Mouse (Mus musculus) cerebellum, postnatal 36 days (tissue): ENCODE measurements around the gene Grk1.
A peak's percentile ranks its signal among the peaks of the same experiment; 100 is the strongest.

Source experiments
- DNase-seq, 2 experiments: peaks; one replicate each; pipeline ENCODE4 v3.0.0; 2021 to 2022; ENCODE audit warnings: mixed read lengths in 2 of 2

The Grk1 gene

DNA sequence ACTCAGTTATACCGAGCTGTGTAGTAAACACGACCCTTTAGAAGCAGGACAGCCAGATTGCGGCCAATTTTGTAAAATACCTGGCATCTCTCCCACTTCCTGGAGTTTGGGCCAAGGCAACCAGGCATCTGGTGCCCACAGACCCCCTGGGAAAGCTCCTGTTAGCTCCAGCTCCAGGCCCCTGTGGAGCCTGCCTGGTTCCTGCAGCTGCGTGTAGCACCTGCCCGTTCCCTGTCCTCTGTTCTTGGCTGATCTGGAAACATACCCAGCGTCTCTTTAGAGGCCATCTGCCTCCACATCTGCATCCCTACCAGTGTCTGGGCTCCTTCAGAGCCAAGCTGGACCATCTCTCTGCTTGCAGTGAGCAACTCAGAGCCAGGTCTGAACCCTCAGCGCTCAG lies 25.5 kb downstream of the Grk1 start:
- DNase-seq = no peak

DNA sequence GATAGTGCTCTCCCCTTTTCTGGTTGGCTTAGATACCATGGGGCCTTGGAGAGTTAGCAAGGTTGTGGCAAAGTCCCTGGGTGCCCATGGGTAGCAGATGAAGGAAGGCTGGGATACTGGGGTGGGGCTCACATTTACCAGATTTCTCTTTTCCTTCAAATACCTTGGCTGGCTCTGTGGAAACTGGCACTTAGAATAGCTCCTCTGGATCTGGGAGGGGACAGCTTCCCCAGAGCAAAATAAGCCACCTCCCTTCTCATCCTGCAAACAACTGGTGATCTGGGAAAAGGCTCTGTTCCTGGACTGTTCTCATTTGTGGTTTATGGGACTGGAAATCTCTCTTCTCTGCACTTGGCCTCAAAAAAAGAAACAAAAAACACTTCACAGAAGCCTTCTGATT lies 26.0 kb downstream of the Grk1 start:
- DNase-seq = no peak

DNA sequence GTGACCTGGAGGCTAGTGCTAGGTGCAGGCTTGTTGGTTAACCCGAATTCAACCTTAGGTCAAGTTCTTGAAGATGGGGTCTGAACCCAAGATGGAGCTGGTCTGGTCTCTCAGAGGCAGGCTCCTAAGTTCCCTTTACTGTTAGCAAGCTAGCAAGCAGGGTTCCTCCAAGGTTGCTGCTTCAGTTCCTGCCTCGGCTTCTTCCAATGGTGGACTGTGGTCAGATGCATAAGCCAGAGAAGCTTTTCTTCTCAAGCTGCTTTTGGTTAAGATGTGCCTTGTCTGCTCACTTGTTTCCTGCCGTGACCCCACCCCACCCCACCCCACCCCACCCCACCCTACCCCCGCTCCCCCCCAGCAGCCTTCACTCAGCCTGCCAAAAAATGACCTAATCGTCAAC lies 28.2 kb downstream of the Grk1 start:
- no peak for DNase-seq

GRCm38 (mm10) chr8:13434889-13435288 lies 30.0 kb downstream of the Grk1 start, which contains the start of gene Tmem255b:
Tmem255b (plus strand) TSS chr8:13435189.
- no peak for DNase-seq

DNA sequence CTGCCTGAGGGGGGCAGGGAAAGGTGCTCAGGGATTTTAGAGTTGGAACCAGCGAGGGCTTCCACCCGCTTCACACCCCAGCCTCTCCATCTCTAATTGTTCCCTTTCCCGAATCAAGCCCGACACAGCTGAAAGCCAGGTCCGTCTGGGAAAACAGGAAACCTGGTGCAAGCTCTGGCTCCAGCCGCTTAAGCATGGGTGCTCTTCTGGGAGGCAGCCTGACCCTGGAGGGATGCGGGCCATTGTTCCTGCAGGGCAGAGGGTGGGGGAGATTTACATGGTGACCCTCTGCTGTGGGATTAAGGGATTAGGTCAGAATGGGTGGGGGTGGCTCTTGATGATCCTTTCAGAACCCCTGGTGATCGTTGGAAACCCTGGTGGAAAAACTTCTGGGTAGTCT lies 31.2 kb downstream of the Grk1 start:
- no peak for DNase-seq

- no peak for DNase-seq
Measured at GRCm38 (mm10) chr8:13437531-13437930, 32.6 kb downstream of the Grk1 start.

DNA sequence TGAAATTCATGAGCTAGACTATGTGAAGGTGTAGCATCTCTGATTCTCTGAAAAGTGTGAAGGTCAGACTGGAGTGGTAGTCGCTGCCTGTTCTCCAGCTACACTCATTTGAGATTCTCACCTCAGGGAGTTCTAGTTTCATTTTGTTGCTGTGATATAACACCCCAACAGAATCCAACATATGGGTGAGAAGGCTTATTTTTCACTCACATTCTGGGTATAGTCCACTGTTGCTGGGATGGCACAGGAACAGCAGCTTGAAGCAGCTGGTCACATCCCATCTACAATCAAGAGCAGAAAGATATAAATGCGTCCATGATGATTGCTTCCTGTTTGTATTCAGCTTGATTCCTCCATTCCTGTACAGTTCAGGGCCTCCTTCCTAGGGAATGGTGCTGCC lies 37.3 kb downstream of the Grk1 start:
- DNase-seq = no peak

- no peak for DNase-seq
Measured at GRCm38 (mm10) chr8:13446456-13446855, 41.6 kb downstream of the Grk1 start.

GRCm38 (mm10) chr8:13448145-13448544 lies 43.3 kb downstream of the Grk1 start:
- DNase-seq = no peak

DNA sequence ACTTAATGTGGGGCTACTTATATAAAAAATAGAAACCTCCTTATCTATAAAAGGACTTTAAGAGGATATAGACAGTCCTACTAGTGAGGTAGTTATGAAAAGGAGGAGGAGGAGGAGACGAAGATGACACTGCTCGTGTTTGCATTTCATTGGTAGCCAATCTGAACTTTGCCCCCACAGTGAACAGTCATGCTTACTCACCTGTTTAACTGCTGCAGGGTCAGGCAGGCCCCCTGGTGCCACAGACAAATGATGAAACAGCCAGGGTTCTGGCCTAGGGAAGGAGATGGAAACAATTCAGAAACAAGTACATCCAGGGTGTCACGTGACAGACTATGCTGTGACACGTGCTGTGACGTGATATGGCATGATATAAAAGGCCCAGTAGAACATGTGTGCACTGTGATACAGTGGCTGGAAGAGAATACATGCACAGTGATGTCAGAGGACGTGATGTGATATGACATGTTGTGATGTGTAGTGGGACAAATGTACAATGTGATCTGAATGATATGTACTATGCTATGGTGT lies 46.9 kb downstream of the Grk1 start:
- DNase-seq = no peak

DNA sequence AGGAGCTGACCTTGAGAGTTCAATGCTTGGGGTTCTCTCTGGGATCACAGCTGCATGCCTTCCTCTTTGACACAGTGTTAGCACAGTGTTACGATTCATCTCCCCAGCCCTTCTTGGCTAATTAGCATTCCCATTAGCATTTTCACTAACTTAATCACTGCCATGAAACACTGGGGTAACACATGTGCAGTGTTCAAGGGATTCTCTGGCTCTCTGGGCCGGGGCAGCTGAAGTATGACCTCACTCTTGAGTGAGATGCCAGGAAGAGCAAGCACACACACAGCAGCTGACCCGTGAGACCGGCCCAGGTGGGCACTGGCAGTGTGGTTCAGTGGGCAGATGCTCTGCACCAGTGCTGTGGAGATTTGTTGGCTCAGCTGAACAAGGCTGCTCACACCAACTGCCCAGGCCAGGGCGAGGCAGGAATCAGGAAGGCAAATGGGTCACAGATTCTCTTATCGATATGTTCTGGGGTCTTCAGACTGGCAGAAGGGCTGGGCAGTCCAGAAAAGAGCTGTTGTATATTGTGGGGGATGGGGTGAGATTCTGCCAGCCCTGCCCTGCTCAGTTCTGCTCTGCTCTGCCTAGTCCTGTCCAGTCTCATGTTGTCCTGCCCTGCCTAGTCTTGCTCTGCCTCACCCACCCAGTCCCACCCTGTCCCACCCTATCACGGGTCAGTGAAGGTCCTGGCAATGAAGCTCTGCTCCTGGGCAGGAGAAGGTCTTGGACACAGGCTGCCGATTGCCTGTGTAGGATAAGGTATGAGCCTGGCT lies 49.6 kb downstream of the Grk1 start:
- no peak for DNase-seq

DNA sequence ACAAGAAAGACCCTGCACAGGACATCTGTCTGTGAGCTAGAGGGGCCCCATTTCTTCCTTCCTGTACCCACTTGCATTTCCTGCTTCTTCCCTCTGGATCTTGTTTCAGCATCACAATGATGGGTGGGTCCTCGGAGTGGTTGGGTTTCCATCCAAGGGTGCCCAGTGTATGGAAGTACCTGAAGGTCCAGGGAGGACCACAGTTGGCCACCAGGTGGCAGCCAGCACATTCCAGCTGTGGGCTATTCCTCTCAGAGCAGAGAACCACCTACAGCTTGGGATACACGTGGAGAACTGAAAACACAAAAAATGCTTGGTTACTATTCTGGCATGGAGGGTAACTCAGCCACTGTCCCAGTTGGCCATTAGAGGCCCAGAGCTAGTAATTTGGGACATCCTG lies 50.4 kb downstream of the Grk1 start:
- DNase-seq = peak; percentile 54 to 63

DNA sequence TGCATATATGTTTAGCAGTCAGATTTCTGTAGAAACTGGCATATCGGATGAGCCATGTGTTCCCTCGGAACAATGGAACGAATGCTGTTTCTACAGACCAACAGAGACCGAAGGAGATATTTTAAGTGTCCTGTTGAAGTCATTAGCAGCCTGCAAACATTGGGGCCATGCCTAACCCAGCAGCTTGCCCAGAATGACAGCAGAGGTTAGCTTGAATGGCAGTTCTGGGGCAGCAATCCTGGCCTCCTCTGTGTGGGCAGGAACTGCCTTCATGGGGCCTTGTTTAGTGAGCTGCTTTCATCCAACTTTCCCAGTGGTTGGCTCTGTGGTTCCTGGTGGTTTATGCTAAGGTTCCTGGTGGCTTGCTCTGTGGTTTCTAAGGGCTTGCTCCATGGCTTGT lies 54.5 kb downstream of the Grk1 start:
- DNase-seq = no peak

DNA sequence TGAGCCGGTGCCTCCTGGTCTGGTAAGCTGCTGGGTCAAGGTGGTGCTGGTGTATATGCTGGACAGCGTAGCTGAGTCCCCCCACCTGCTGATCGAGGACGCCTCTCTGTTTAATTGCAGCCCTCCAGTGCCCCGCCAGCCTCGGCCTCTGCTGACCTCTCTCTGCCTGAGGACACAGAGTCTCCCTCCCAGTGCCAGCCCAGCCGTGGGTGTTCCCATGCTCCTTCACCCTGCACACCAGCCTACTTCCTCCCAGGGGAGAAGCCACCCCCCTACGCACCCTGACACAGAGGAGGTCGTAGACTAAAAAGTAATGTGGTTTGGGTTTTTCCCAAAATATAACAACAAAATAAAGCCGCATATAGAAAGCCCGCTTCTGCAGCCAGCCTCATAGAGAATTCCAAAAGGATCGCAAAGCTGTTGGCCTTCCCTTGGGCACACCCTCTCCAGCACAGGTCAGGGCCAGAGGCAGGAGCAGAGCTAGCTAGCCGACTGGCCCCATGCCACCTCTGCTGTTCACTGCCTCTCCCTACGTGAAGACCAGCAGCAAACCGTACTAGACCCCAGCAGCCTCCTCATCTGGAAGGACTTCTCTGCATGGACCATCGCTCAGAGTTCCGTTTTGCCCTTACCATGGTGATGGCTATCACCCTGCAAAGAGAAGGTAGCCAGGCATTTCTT lies 56.3 kb downstream of the Grk1 start:
- no peak for DNase-seq

DNA sequence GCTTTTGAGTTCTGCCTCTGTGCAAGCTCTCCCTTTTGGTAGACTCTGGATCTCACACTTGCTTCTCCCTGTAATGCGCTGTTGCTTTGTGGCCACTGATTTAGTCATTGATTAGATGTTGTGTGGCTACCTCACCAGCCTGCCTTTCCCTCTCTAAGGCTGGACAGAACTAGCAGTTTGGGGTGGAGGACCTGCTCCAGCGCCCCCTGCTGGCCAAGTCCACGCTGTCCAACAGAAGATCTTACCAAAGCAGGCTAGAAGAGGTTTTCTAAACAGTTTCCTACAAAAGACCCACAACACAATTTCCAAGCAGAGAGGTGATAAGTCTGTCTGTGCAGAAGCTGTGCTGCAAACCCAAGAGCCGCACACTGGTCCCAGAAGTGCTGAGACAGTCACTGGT lies 57.0 kb downstream of the Grk1 start:
- peak; percentile 77 to 80 for DNase-seq

- DNase-seq = no peak
Measured at GRCm38 (mm10) chr8:13462392-13462791, 57.5 kb downstream of the Grk1 start.

- DNase-seq = no peak
Measured at GRCm38 (mm10) chr8:13465324-13465723, 60.4 kb downstream of the Grk1 start.

GRCm38 (mm10) chr8:13466989-13467388 lies 62.1 kb downstream of the Grk1 start:
- DNase-seq = peak in 1 of 2 experiments; percentile 26

- DNase-seq = no peak
Measured at GRCm38 (mm10) chr8:13468737-13469136, 63.9 kb downstream of the Grk1 start.

DNA sequence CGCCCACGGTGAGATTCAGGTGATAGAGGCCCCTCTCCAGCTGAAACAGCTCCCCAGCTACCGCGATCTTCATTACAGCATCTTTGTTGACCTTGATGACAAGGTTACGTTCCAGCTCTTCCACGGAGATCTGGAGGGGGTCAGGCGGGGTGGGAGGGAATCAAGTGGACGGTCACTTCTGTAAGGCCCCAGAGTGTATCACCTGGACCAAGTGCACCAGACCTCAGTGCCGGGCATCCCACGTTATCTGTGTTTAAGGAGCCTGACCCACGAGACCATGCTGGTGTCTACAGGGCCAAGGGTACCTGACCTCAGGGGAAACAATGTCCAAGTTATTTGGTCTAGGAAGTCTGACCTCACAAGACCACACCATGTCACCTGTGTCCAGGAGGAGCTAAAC lies 66.6 kb downstream of the Grk1 start:
- DNase-seq = no peak
